Mouse (Mus musculus): ENCODE data around the gene Cacng2. TPM values are rescaled to one million over a fixed set of nuclear protein-coding genes. Genes with fewer than 3 reads are reported as not detected.
A peak's percentile ranks its signal among the peaks of the same experiment; 100 is the strongest.

Cacng2 gene
- polyA plus RNA-seq, 1 experiment: not detected

GRCm38 (mm10) chr15:78116244-78116643 lies 3.6 kb downstream of the Cacng2 start:
- H3K4me3 ChIP-seq (ENCODE audit: insufficient read depth, low read depth, low read length): peak overlapping the region; percentile 23; the same call in 1 of the 2 replicates
- peaks cover 20% of the 10 kb centered on the region for H3K4me1 ChIP-seq (ENCODE audit: control insufficient read depth, insufficient read depth, low read length)
- WGBS: 40% methylated on average over 10 of the region's 10 CpGs
- H3K27ac ChIP-seq (ENCODE audit: insufficient read depth, low read depth, low read length): no peak overlapping the region
- TF ChIP-seq CTCF (IDR thresholded peaks at IDR 0.05; ENCODE audit: insufficient read depth, low read depth, low read length) (no peak), POLR2A (IDR thresholded peaks at IDR 0.05; ENCODE audit: insufficient read depth, low read depth, low read length) (no peak)

GRCm38 (mm10) chr15:78099516-78099915 lies 20.3 kb downstream of the Cacng2 start:
- H3K4me1 ChIP-seq (ENCODE audit: control insufficient read depth, insufficient read depth, low read length): peaks cover 24% of the 10 kb centered on the region
- TF ChIP-seq POLR2A (IDR thresholded peaks at IDR 0.05; ENCODE audit: insufficient read depth, low read depth, low read length) (no peak), CTCF (IDR thresholded peaks at IDR 0.05; ENCODE audit: insufficient read depth, low read depth, low read length) (no peak)
- 56% methylated on average over 5 of the region's 5 CpGs for WGBS
- no peak overlapping the region for H3K27ac ChIP-seq (ENCODE audit: insufficient read depth, low read depth, low read length)
- H3K4me3 ChIP-seq (ENCODE audit: insufficient read depth, low read depth, low read length): no peak overlapping the region

- H3K4me1 ChIP-seq (ENCODE audit: control insufficient read depth, insufficient read depth, low read length): peaks cover 22% of the 10 kb centered on the region
- TF ChIP-seq CTCF (IDR thresholded peaks at IDR 0.05; ENCODE audit: insufficient read depth, low read depth, low read length) (no peak), POLR2A (IDR thresholded peaks at IDR 0.05; ENCODE audit: insufficient read depth, low read depth, low read length) (no peak)
- 81% methylated on average over 16 of the region's 16 CpGs for WGBS
- no peak overlapping the region for H3K4me3 ChIP-seq (ENCODE audit: insufficient read depth, low read depth, low read length)
- H3K27ac ChIP-seq (ENCODE audit: insufficient read depth, low read depth, low read length): no peak overlapping the region
Observed at GRCm38 (mm10) chr15:78096004-78096403, 23.8 kb downstream of the Cacng2 start.

- no peak for TF ChIP-seq POLR2A (IDR thresholded peaks at IDR 0.05; ENCODE audit: insufficient read depth, low read depth, low read length)
- TF ChIP-seq CTCF (IDR thresholded peaks at IDR 0.05; ENCODE audit: insufficient read depth, low read depth, low read length): no peak
- Histone ChIP-seq H3K4me1 (ENCODE audit: control insufficient read depth, insufficient read depth, low read length) (peaks cover 28% of the 10 kb centered on the region), H3K27ac (ENCODE audit: insufficient read depth, low read depth, low read length) (no peak overlapping the region), H3K4me3 (ENCODE audit: insufficient read depth, low read depth, low read length) (no peak overlapping the region)
- WGBS: 86% methylated on average over 5 of the region's 5 CpGs
Observed at GRCm38 (mm10) chr15:78093597-78093996, 26.2 kb downstream of the Cacng2 start.

GRCm38 (mm10) chr15:78082841-78083572 lies 36.8 kb downstream of the Cacng2 start:
- 47% methylated on average over 13 of the region's 13 CpGs for WGBS
- Histone ChIP-seq H3K27ac (ENCODE audit: insufficient read depth, low read depth, low read length) (no peak overlapping the region), H3K4me1 (ENCODE audit: control insufficient read depth, insufficient read depth, low read length) (peaks cover 46% of the 10 kb centered on the region), H3K4me3 (ENCODE audit: insufficient read depth, low read depth, low read length) (no peak overlapping the region)
- TF ChIP-seq POLR2A (IDR thresholded peaks at IDR 0.05; ENCODE audit: insufficient read depth, low read depth, low read length) (no peak), CTCF (IDR thresholded peaks at IDR 0.05; ENCODE audit: insufficient read depth, low read depth, low read length) (no peak)

GRCm38 (mm10) chr15:78082149-78082548 lies 37.7 kb downstream of the Cacng2 start:
- 69% methylated on average over 8 of the region's 8 CpGs for WGBS
- no peak overlapping the region for H3K27ac ChIP-seq (ENCODE audit: insufficient read depth, low read depth, low read length)
- H3K4me1 ChIP-seq (ENCODE audit: control insufficient read depth, insufficient read depth, low read length): peaks cover 49% of the 10 kb centered on the region
- H3K4me3 ChIP-seq (ENCODE audit: insufficient read depth, low read depth, low read length): no peak overlapping the region
- no peak for TF ChIP-seq CTCF (IDR thresholded peaks at IDR 0.05; ENCODE audit: insufficient read depth, low read depth, low read length)
- no peak for TF ChIP-seq POLR2A (IDR thresholded peaks at IDR 0.05; ENCODE audit: insufficient read depth, low read depth, low read length)

GRCm38 (mm10) chr15:78081384-78081783 lies 38.4 kb downstream of the Cacng2 start:
- no peak for TF ChIP-seq CTCF (IDR thresholded peaks at IDR 0.05; ENCODE audit: insufficient read depth, low read depth, low read length)
- TF ChIP-seq POLR2A (IDR thresholded peaks at IDR 0.05; ENCODE audit: insufficient read depth, low read depth, low read length): no peak
- peaks cover 47% of the 10 kb centered on the region for H3K4me1 ChIP-seq (ENCODE audit: control insufficient read depth, insufficient read depth, low read length)
- H3K4me3 ChIP-seq (ENCODE audit: insufficient read depth, low read depth, low read length): no peak overlapping the region
- H3K27ac ChIP-seq (ENCODE audit: insufficient read depth, low read depth, low read length): no peak overlapping the region
- 82% methylated on average over 7 of the region's 7 CpGs for WGBS

GRCm38 (mm10) chr15:78080326-78080725 lies 39.5 kb downstream of the Cacng2 start:
- Histone ChIP-seq H3K4me3 (ENCODE audit: insufficient read depth, low read depth, low read length) (no peak overlapping the region), H3K27ac (ENCODE audit: insufficient read depth, low read depth, low read length) (no peak overlapping the region), H3K4me1 (ENCODE audit: control insufficient read depth, insufficient read depth, low read length) (peaks cover 42% of the 10 kb centered on the region)
- TF ChIP-seq POLR2A (IDR thresholded peaks at IDR 0.05; ENCODE audit: insufficient read depth, low read depth, low read length): no peak
- TF ChIP-seq CTCF (IDR thresholded peaks at IDR 0.05; ENCODE audit: insufficient read depth, low read depth, low read length): no peak
- 85% methylated on average over 4 of the region's 4 CpGs for WGBS

GRCm38 (mm10) chr15:78078776-78079628 lies 40.8 kb downstream of the Cacng2 start:
- WGBS: 65% methylated on average over 15 of the region's 15 CpGs
- Histone ChIP-seq H3K4me3 (ENCODE audit: insufficient read depth, low read depth, low read length) (no peak overlapping the region), H3K4me1 (ENCODE audit: control insufficient read depth, insufficient read depth, low read length) (peaks cover 40% of the 10 kb centered on the region), H3K27ac (ENCODE audit: insufficient read depth, low read depth, low read length) (no peak overlapping the region)
- TF ChIP-seq POLR2A (IDR thresholded peaks at IDR 0.05; ENCODE audit: insufficient read depth, low read depth, low read length) (no peak), CTCF (IDR thresholded peaks at IDR 0.05; ENCODE audit: insufficient read depth, low read depth, low read length) (no peak)
